Mouse (Mus musculus) embryonic facial prominence, embryonic 11.5 days (tissue): ENCODE measurements around the gene Stox2. TPM values are rescaled to one million over a fixed set of nuclear protein-coding genes. Genes with fewer than 3 reads are reported as not detected.

Source experiments
- ATAC-seq: fragments of 200-750 bp; cut with Nextera tagmentation; replicated peaks from 2 replicates; pipeline ENCODE4 v1.8.0; 2017; ENCODE audit warnings: low read depth; ENCODE audit not compliant: insufficient number of reproducible peaks, low FRiP score, low TSS enrichment
- DNase-seq: peaks from one replicate; pipeline ENCODE4 v3.0.0-alpha.2; 2015; ENCODE audit warnings: low spot score
- H3K27ac ChIP-seq: fragments of 300-500 bp; sonication (generic); replicated peaks from 2 replicates; pipeline ENCODE4 v1.5.1; 2014; ENCODE audit warnings: mild to moderate bottlenecking, low read depth, low read length, control low read depth
- H3K27me3 ChIP-seq: fragments of 300-500 bp; sonication (generic); 2 replicates; pipeline ENCODE4 v1.6.1; 2014; ENCODE audit warnings: mild to moderate bottlenecking, low read length, moderate library complexity, mixed read lengths; ENCODE audit not compliant: control insufficient read depth, insufficient read depth
- H3K36me3 ChIP-seq: fragments of 300-500 bp; sonication (generic); replicated peaks from 2 replicates; pipeline ENCODE4 v1.6.1; 2014; ENCODE audit warnings: low read depth, mild to moderate bottlenecking, low read length, moderate library complexity, mixed read lengths; ENCODE audit not compliant: control insufficient read depth, insufficient read depth
- H3K4me1 ChIP-seq: fragments of 300-500 bp; sonication (generic); 2 replicates; pipeline ENCODE4 v1.6.1; 2014; ENCODE audit warnings: low read length, mixed read lengths; ENCODE audit not compliant: control insufficient read depth, insufficient read depth
- H3K4me2 ChIP-seq: fragments of 300-500 bp; sonication (generic); 2 replicates; pipeline ENCODE4 v1.6.1; 2014; ENCODE audit warnings: low read depth, mild to moderate bottlenecking, control low read depth, low read length, moderate library complexity
- H3K4me3 ChIP-seq: fragments of 300-500 bp; sonication (generic); 2 replicates; pipeline ENCODE4 v1.5.1; 2014; ENCODE audit warnings: low read depth, low read length, control low read depth
- H3K9ac ChIP-seq: fragments of 300-500 bp; sonication (generic); replicated peaks from 2 replicates; pipeline ENCODE4 v1.6.1; 2014; ENCODE audit warnings: mild to moderate bottlenecking, control low read depth, low read length
- H3K9me3 ChIP-seq: fragments of 300-500 bp; sonication (generic); replicated peaks from 2 replicates; pipeline ENCODE4 v1.6.1; 2016; ENCODE audit warnings: mild to moderate bottlenecking, low read length, inconsistent platforms, mixed read lengths; ENCODE audit not compliant: control insufficient read depth
- WGBS: fragments of 180-500 bp; shearing (Covaris S2); extraction: QIAGEN DNeasy Blood & Tissue Kit; methylation state at CpG from one replicate; pipeline ENCODE4 v1.1.7; 2014; 5-methylcytosine and 5-hydroxymethylcytosine counted together
- polyA plus RNA-seq: library from polyadenylated mRNA; unstranded; fragments of >200 nt; fragmentation: Nextera tagmentation; extraction: Ambion mirVana; gene quantifications from 2 replicates; pipeline ENCODE4 v1.2.1, GENCODE M21; 2014

Gene Stox2
- polyA plus RNA-seq, 1 experiment from 2014 or later: 15.8 TPM

- Histone ChIP-seq H3K36me3 (no peaks in the 10 kb centered on the region), H3K4me3 (peak overlapping the region; percentile 84), H3K9me3 (no peaks in the 10 kb centered on the region), H3K4me2 (peak overlapping the region; percentile 87), H3K9ac (peak overlapping the region; percentile 95), H3K27ac (peak overlapping the region; percentile 72), H3K4me1 (no peaks in the 10 kb centered on the region), H3K27me3 (no peaks in the 10 kb centered on the region)
- ATAC-seq (0 out of 2 replicates have a peak, but pooled peaks have one; percentile 1), DNase-seq (peak; percentile 64)
- WGBS: 1% methylated on average over 16 of the region's 16 CpGs
These were observed 159.0 kb downstream of the Stox2 start for GRCm38 (mm10) chr8:47287201-47287621.

GRCm38 (mm10) chr8:47286081-47286700 is 160.0 kb downstream of the Stox2 start:
- no peaks in the 10 kb centered on the region for H3K4me1 ChIP-seq
- DNase-seq (no peak), ATAC-seq (no peak)
- H3K36me3 ChIP-seq: no peaks in the 10 kb centered on the region
- H3K4me2 ChIP-seq: peak overlapping the region; percentile 87
- 76% methylated on average over 12 of the region's 12 CpGs for WGBS
- H3K9ac ChIP-seq: peak overlapping the region; percentile 95
- H3K27ac ChIP-seq: no peak overlapping the region
- no peaks in the 10 kb centered on the region for H3K9me3 ChIP-seq
- peak overlapping the region; percentile 84 for H3K4me3 ChIP-seq
- no peaks in the 10 kb centered on the region for H3K27me3 ChIP-seq

- H3K27me3 ChIP-seq: no peaks in the 10 kb centered on the region
- H3K9ac ChIP-seq: no peak overlapping the region
- no peaks in the 10 kb centered on the region for H3K36me3 ChIP-seq
- ATAC-seq (no peak), DNase-seq (no peak)
- no peak overlapping the region for H3K27ac ChIP-seq
- H3K4me1 ChIP-seq: no peaks in the 10 kb centered on the region
- 72% methylated on average over 6 of the region's 6 CpGs for WGBS
- no peaks in the 10 kb centered on the region for H3K9me3 ChIP-seq
- no peak overlapping the region for H3K4me2 ChIP-seq
- no peak overlapping the region for H3K4me3 ChIP-seq
These were observed 160.7 kb downstream of the Stox2 start for GRCm38 (mm10) chr8:47285435-47285834.

GRCm38 (mm10) chr8:47284329-47285326 is 161.5 kb downstream of the Stox2 start:
- ATAC-seq: no peak
- no peaks in the 10 kb centered on the region for H3K27me3 ChIP-seq
- no peak overlapping the region for H3K4me2 ChIP-seq
- H3K4me1 ChIP-seq: no peaks in the 10 kb centered on the region
- H3K36me3 ChIP-seq: no peaks in the 10 kb centered on the region
- no peak overlapping the region for H3K4me3 ChIP-seq
- no peak for DNase-seq
- H3K9me3 ChIP-seq: no peaks in the 10 kb centered on the region
- 76% methylated on average over 21 of the region's 21 CpGs for WGBS
- no peak overlapping the region for H3K9ac ChIP-seq
- H3K27ac ChIP-seq: no peak overlapping the region

- Histone ChIP-seq H3K27ac (no peak overlapping the region), H3K4me3 (no peak overlapping the region), H3K27me3 (no peaks in the 10 kb centered on the region), H3K4me1 (no peaks in the 10 kb centered on the region), H3K36me3 (no peaks in the 10 kb centered on the region), H3K9me3 (no peaks in the 10 kb centered on the region), H3K9ac (no peak overlapping the region), H3K4me2 (no peak overlapping the region)
- WGBS: 69% methylated on average over 10 of the region's 10 CpGs
- DNase-seq (no peak), ATAC-seq (no peak)
These were observed 166.3 kb downstream of the Stox2 start for GRCm38 (mm10) chr8:47279898-47280297.

- Histone ChIP-seq H3K9ac (no peak overlapping the region), H3K36me3 (no peaks in the 10 kb centered on the region), H3K4me2 (no peak overlapping the region), H3K4me1 (no peaks in the 10 kb centered on the region), H3K9me3 (no peaks in the 10 kb centered on the region), H3K27ac (no peak overlapping the region), H3K4me3 (no peak overlapping the region), H3K27me3 (no peaks in the 10 kb centered on the region)
- DNase-seq (no peak), ATAC-seq (no peak)
- 80% methylated on average over 3 of the region's 3 CpGs for WGBS
These were observed 168.0 kb downstream of the Stox2 start for GRCm38 (mm10) chr8:47278211-47278610.

GRCm38 (mm10) chr8:47268931-47269330 is 177.2 kb downstream of the Stox2 start:
- Histone ChIP-seq H3K27ac (no peak overlapping the region), H3K27me3 (no peaks in the 10 kb centered on the region), H3K9me3 (no peaks in the 10 kb centered on the region), H3K4me1 (no peaks in the 10 kb centered on the region; the same call in 1 of the 2 replicates), H3K4me3 (no peak overlapping the region), H3K9ac (no peak overlapping the region), H3K4me2 (no peak overlapping the region), H3K36me3 (no peaks in the 10 kb centered on the region)
- no peak for DNase-seq
- WGBS: 94% methylated on average over 6 of the region's 6 CpGs
- ATAC-seq: no peak
